Mouse (Mus musculus) layer of hippocampus, adult 9-11 months (tissue): Measurements from ENCODE around the gene Hacd4.
A peak's percentile ranks its signal among the peaks of the same experiment; 100 is the strongest.
"Not testable (repeated sequence)": the region's sequence is repeated elsewhere in the genome, so short reads cannot be mapped to it uniquely, and the experiment has no call there.

Experiments
- DNase-seq: peaks from one replicate; pipeline ENCODE4 v3.0.0; 2022

The Hacd4 gene

DNA sequence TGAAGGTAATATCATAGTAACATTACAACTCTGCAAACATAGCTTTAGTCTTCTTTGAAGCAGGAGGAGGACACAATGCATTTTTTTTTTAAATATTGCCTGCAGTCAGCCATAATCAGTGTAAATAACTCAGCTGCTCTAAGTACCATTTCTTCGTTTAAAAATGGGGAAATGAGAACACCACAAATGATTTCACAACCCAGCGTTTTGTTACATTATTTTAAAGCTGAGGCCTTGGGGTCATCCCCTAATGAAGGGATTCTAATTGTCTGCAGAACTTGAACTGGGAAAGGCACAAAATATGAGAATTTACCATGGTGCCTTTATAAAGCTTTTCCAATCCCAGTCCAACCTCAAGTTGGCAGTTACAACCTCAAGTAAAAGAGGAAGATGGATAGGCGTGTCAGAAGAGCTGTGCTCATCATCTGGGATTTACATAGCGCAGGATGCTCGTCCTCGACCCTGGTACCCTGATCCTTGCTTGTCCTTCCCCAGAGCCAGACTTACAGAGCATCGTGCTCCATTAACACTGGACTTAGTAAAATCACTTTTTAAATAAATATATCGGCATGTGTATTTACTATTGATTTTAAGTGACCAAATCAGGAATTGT lies 6.2 kb downstream of the Hacd4 start:
- no peak for DNase-seq

DNA sequence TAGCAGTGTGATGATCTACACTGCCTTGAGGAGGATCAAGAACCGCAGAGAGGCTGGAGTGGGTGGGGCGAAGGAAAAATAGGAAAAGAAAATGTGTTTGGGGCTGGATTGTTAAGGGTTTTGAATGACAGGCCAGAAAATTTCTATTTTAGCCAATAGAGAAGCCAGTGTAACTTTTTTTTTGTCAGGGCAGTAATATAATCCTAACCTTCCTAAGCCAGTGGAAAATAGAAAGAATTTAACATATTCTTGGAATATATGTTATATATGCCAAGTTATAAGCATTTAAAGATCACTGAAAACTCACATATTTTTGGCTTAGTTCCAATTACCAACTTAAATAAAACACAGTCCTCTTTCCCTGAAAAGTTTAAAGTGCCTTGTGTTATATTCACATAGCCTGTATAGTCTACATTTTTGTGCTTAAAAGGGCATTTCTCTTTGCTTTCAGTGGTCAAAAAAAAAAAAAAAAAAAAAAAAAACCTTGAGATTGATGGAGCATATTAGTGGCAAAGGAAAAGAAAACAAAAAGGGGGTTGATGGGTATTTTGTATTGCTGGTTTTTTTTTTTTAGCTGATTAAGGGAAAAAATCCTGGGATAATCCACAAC lies 11.0 kb downstream of the Hacd4 start:
- no peak for DNase-seq

DNA sequence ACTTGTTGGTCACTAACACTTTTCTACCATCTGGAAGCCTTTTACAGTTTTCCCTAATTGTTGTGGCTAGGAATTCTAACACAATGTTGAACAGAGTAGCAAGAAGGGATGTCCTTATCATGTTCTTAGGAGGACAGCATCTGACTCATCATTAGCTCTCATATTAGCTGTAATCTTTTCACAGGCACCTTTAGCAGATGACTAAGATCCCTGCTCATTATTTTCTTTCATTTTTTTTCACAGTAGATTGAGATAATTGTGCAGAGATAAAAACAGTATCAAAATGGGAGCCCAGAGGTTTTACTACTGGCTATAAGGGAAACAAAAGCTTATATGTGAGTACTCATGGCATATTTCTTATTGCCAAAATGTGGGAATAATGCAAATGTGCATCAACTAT lies 14.2 kb downstream of the Hacd4 start:
- DNase-seq: no peak

DNA sequence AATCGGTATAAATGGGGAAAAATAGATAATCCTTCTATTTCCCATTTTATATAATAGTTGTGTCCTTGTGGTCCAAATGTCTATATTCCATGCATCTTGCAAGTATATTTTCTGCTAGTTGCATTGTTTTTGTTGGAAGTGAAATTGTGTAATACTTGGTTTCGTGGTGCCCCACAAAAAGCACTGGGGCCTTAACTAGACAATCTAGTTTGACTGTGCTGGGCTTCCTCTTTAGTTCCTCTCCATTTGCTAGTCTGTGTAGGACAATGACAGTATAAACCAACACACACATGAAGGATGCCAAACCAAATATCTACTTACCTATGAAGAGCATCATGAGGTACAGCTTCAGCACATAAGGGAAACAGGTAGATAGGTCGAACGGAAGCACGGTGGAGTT lies 19.4 kb downstream of the Hacd4 start:
- DNase-seq: no peak

DNA sequence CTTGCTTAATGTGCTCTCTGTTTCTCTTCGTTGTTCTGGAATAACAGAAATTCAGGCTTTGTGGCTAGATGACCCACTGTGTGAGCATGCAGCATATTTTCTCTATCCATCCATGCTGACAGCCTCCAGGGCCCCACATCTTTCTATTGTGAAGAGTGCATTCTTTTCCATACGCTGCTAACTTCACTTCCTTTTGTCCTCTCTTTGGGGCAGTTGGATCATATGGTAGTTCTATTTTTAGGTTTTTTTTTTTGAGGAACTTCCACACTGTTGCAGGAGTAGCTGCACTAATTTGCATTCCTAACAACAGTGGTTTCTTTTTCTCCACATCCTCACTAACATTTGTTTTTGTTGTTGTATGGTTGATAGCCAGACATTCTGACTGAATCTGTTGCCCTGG lies 23.7 kb downstream of the Hacd4 start:
- no peak for DNase-seq

DNA sequence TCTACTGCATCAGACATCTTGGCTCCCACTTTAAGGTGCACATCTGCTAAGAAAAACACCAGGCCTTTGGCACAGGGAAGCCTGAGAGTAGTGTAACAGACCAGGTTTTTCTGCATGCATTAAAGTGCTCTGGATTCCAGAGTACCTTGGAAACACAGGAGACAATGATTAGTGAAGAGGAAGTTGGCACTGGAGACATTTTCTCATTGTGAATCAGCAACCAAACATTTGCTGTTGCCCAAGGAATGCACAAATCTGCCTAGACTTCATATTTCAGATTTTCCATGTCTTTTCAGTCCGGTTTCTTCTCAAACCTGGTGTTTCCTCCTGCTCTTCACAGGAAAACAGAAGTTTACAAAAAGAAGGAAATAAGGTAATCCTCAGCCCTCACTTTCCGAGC lies 26.4 kb downstream of the Hacd4 start:
- peak; percentile 14 for DNase-seq

DNA sequence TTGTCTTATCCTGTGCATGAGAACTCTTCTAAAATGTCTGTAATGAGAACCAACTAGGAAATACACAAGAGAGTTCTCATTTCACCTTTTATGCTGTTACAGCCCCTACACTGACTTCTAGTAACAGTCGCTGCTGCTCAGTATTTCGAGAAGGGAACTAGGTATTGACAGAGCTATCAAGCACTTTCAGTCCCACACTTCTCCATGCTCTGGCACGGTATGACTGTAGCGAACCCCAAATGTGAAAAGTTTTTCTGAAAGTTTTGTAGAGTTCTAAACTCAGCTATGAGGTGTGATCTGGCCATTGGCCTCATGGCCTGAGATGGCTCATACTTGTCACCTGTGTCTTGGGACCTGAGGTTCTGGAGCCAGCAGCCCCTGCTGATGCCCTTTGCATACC lies 29.4 kb downstream of the Hacd4 start:
- no peak for DNase-seq

DNA sequence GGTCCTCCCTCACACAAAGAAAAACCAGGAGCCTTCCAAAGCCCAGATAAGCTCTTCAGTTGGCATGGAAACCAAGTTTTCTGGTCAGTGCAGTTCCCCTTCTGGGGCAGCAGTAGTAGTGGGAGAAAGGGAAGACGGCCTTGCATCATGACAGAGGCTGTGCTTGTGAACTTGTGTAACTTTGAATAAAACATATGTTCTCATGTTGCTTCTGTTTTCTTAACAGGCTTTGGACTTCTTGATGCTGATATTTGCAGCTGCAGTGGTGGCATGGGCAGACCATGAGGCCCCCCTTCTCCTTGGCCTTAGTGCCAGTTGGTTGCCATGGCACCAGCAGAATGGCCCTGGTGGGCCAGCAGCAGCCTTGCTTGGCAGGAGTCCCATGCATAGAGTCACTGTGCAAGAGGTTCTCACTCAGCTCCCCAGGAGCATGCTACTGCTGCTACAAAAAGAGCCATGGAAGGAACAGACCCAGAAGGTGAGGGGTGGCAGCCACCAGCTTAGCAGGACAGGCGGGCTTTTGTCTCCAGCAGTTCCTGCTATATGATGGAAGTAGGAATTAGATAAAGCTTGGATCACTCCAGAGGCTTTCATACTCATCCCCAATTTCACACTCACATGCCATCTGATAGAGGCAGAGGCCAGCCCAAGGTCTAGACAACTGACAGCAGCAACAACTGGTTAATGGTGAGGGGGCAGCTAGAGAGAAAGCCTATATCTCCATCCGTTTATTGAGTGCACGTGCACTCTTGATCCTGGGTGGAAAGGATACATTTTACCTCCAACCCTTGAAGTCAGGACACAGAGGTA lies 31.6 kb downstream of the Hacd4 start:
- peak; percentile 42 for DNase-seq

DNA sequence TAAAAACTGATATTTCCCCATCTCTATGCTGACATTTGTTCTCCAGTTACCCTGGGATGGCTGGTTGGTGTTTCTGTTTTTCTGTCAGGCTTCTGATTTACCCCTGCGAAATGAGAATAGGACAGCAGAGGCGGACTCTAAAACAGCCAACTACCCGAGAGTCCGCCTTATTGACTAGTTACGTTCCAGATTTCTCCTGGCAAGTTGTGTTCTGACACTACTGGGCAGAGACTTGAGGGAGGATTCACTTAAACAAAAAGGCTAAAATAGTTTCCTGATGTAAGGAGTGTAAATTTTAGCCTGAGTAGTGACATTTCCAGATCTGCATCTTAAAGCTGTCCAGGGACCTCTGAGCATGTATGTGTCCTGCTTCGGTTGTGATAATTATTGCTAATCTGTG lies 35.8 kb downstream of the Hacd4 start:
- no peak for DNase-seq

DNA sequence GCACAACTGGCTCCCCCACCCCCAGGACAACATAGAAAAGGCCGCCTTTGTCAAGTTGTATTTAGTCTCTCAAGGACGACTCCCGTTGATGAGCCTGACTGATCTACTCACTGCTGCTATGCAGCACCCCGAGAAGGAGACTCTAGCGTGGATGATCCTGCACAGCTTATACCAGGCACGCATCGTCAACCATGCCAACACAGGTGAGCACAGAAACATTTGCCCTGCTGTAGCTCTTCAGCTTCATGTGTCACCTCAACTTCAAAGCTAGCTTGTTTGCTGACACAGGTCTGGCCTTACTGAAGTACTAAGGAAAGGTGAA lies 37.8 kb downstream of the Hacd4 start:
- no peak for DNase-seq

DNA sequence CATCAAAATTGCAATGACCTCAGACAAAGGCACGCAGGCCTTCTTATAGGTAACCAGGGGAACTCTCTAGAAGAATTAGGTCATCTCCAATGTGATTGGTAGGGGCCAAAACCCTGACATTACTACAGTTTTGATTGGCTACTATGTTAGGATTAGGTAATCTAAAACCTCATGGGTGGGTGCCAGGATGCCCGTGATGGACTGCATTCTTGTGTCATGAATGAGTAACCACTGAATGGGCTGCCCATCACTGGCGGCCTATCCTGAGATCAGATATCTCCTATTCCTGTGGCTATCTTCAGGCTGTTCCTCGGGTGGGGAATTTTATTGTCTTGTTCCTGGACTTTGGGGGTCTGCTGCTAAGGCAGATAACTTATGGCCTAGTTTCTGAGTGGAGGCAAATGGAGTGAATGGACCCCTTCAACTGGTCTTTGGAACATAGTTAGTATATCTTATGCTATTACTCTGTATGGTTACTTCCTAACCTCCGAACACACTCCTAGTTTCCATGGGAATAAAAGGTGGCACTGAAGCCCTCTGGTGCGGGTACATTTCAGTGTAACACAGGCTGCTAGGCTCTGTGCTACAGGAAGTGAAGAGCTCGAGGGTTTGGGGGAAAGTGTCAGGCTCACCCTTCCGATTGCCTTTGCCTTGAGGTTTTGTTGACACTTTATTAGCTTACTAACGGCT lies 38.3 kb downstream of the Hacd4 start:
- DNase-seq: no peak

DNA sequence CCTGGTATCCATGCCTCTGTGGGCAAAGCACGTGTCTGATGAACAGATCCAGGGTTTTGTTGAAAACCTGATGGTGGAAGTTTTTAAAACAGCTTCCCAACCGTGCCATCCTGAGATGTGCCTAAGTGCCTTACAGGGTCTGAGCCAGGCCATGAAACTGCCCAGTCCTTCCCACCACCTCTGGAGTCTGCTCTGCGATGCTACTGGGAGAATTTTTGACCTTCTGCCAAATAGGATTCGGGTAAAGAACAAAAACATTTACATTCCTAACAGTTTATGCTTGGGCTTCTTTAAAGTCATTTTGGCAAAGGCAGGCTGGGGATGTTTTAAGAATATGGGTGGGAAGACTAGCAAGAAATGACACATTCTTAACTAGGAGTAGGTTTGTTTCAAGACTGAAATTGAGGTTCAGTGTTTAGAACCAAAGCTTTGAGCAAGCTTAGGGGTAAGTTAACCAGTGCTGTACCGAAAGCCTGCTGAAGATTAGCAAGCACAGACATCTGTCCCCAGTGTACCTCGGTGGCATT lies 41.7 kb downstream of the Hacd4 start:
- no peak for DNase-seq

DNA sequence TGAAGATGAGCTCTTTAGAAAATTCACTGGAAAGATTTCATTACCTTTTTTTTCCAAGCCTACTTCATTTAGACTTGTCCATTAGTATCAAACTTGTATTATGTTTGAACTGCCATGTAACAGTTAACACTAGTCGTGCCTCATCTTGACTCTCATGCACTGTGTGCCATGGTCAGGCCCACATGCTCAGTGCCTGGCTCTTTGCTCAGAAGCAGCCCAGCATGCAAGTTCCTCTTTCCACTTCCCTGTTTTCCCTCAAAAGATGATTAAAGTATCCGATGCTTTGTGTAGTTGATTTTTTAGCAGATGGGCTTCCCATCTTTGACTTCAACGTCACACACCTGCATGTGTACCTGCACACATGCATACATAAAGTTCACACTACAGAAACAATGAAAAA lies 43.0 kb downstream of the Hacd4 start:
- DNase-seq: peak; percentile 34

DNA sequence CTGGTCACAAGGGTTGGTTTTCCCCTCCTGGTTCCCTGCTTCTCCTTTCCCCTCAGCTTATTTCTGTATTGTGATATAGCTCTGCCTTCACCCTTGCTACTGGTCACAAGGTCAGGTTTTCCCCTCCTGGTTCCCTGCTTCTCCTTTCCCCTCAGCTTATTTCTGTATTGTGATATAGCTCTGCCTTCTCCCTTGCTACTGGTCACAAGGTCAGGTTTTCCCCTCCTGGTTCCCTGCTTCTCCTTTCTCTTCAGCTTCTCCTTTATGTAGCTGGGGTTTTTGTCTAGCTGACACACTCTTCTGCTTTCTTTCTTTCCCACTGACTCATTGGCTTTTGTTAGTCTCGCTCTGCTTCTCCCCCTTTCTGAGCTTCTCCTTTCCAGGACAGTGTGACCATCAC lies 48.1 kb downstream of the Hacd4 start:
- DNase-seq: not testable (repeated sequence)

DNA sequence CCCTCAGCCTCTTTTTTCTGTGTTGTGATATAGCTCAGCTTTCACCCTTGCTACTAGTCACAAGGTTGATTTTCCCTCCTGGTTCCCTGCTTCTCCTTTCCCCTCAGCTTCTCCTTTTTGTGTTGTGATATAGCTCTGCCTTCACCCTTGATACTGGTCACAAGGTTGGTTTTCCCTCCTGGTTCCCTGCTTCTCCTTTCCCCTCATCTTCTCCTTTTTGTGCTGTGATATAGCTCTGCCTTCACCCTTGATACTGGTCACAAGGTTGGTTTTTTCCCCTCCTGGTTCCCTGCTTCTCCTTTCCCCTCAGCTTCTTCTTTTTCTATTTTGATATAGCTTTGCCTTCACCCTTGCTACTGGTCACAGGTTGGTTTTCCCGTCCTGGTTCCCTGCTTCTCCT lies 48.7 kb downstream of the Hacd4 start:
- no peak for DNase-seq

DNA sequence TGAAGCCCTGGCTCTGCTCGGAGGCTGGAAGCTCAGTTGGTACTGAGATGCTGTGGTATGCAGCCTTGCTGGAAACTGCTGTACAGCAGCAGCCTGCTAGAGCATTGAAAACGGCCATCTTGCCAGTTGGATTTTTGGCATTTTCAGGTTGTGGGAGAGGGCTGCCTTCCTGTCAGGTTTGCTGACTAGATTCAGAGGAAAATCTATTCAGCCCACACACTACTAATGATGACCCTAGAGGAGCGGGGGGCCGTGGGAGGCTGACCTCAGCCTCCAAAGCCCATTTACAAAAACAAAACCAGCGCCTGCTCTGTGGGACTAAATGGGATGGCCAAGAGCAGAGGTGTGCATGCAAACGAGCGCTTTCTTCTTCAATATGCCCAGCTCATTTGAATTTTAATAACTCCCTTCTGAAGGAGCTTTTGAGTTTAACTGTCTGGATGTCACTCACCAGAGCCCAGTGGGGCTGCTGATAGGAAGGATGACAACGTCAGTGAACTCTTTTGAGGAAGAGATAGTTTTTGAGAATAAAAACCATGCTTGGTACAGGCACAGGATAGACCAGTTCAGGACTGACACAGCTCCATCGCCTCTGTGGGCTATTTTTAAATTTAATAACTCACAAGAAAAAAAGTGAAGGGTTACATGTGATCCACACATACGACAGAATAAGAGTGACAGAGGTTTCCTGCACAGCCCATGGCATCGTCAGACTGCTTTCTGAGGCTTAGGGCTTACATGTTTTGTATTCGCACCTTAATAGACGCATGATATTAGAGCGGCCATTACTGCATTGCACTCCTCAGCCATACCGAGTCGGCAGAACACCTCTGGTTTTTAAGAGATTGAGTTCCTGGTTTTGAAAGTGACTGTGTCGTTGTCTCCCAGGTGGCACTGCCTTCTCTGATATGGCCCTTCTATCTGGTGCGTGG lies 66.2 kb downstream of the Hacd4 start:
- DNase-seq: no peak

DNA sequence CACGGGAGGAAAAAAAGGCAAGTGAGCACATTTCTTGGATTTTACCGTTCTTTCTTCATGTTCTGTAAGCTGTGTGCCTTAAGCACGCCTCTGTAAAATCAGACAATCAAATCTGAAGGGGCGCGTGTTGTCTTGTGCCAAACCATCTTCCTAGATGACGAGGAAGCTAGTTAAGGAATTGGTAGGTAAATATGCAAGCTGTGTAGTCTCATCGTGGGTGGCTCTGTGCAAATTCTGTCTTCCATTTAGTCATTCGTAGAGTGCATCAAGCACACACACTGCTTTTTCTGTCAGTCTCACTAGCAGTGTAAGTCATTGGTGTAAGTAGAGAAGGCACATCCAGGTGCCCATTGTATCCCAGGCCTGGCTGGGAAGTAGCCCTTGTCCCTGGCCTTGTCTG lies 67.9 kb downstream of the Hacd4 start:
- no peak for DNase-seq

DNA sequence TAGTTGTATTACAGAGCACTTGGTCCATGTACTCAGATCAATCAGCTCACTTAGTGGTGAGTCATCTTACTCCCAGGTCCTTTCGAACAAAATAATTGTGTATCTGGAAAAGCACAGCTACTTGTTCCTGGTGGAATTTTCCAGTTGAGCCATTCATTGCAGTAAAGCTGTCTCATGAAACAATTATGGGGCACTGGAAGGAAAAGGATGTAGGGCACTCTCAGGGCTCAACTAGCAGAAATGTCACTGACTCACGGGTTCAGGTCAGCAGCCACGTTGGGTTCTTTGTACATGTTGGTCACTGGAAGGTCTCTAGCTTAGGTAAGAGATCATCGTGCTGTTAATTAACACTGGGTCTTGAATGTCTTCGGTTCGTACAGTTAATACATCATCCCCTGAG lies 68.8 kb downstream of the Hacd4 start:
- DNase-seq: no peak

DNA sequence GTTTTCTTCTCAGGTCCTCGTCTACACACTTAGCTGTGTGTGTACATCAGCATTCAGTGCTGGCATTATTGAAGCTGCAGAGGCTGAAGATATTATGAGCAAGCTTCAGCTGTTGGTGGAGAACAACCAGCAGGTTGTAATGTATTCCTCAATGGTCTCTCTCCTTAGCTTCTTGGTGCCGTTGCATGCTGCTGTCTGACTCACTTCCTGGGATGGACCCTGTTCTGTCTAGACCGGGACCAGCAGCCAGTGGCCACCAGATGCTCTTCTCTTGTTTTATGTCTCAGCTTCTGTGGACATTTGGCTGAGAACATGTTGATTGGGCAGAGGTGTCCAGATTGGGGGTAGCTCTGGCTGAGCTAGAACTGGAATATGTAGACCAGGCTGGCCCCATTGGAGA lies 81.3 kb downstream of the Hacd4 start:
- no peak for DNase-seq

DNA sequence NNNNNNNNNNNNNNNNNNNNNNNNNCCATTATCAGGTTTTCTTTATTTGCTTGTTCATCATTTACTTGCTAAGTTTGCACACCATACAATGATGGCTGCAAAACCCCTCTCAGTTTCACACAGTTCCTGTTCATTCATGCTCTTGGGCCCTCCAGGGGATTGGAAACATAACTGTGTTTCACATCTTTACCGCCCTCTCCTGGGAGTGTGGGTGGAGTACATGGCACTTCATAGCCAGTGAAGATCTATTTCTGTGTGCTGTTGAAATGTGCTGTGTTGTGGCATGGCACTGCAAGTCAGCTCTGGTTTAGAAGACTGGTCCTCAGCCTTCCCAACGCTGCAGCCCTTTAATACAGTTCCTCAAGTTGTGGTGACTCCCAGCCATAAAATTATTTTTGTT lies 82.1 kb downstream of the Hacd4 start:
- DNase-seq: no peak

DNA sequence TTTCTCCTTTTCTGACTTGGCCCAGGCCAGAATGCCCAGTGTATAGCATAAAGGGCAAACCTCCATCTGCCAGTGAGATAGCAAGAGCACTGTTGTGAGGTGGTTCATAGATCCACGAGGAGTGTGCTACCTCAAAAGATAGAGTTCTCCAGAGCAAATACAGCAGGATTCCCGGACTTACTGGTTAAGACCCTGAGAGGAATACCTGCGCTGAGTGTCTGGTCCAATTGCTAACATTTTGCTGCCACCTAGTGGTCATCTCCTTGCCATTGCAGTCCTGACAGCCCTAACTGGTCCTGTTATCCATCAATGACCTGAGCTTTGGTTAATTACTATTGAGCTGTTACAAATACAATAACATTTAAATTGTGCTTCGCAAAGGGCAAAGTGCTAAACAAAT lies 87.8 kb downstream of the Hacd4 start:
- DNase-seq: peak; percentile 62
